Mouse (Mus musculus): Measurements from ENCODE around the gene Islr.

The Islr gene

GRCm38 (mm10) chr9:58220218-58220903 is 16.3 kb upstream of the Islr start:
- no peak for DNase-seq (ENCODE audit: low read depth)

DNA sequence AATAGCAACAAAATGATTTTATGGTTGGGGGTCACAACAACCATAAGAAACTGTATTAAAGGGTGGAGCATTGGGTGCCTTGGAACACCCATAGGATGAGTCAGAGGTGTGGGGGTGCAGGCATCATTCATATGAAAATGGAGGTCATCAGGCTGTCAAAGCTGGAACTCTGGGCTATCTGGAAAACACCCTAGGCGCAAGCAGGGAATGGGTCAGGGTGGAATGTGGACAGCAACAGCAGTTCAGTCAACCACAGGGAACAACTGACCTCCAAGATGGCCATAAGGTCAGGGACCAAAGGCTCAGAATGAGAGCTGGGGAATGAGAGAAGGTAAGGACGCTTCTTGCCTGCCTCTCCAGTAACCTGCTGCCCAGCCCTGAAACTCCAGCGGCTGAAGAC is 14.4 kb upstream of the Islr start:
- DNase-seq (ENCODE audit: low read depth): no peak

DNA sequence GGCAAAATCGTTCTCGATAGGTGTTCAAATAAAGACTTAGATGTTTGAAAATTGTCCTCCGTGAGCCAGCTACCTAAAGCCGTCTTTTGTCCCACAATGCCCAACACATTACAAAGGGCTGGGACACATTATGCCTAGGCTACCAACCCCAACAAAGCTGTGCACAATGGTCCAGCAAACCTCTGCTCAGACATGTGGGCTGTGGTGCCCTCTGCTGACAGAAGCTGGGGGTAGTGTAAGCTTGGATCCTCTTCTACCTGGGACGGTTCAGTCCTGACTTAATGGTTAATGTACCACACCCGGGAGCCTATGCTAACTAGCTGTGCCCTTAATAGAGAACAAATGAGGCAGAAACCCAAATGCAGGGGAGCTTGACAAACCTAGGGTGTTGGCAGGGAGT is 12.3 kb upstream of the Islr start:
- DNase-seq (ENCODE audit: low read depth): no peak

DNA sequence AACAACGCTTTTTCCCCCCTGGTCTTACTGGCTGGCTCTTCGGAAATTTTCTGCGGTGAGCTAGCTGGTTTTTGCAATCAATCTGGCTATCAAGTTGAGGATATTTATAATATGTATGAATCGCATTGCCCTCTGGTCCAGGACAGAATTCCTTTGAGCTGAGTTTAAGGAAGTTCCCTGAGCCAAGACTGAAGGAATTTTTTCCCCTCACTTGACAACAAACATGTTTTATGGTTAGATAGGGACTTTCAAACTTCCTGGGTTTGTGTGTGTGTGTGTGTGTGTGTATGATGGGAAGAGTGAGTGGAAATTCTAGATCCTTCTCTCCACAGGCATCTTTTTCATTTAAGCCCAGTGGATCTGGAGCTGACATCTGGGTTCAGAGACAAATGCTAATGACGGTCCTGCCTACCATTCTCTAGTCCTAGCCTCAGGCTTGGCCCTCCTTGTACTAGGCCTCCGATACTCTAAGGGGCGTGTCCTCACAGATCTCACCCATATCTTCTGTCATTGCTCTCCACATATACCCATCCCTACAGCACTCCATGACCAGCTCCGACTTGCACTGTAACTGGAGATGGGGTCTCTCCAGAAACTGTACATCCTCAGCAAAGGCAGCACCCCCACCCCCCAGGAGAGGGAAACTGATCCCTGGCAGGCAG is 10.5 kb upstream of the Islr start:
- peak; percentile 77 for DNase-seq (ENCODE audit: low read depth)

- DNase-seq (ENCODE audit: low read depth): peak; percentile 36
Measured at GRCm38 (mm10) chr9:58213865-58214264, 9.8 kb upstream of the Islr start.

DNA sequence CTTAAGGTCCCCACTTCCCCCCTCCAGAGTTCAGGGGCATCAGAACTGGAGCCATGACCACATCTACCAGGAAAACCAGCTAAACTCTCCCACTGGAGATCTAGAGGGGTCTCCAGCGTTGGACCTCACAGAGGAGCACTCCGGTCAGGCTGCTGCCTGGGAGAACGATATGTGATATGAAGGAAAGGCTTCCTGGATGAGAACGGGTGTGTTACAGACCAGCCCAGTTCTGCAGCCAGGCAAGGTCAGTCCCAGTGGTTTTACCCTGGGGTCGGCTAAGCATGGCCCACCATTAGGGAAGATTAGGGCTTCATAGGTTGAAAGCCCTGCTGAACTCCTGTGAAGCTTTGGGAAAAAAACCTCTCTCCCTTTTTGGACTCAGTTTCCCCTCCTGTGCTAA is 9.3 kb upstream of the Islr start:
- no peak for DNase-seq (ENCODE audit: low read depth)

DNA sequence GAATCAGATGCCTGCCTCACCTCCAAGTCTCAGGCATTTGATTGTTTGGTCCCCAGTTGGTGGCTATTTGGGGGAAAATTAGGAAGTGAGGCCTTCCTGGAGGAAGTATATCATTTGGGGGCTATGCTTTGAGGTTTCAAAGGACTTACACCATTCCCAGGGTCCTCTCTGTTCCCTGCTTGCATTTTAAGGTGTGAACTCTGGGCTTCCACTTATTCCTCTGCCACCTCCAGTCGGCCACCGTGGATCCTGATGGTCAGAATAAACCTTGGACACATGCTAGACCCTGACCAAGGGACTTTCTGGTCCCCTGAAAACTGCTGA is 6.2 kb upstream of the Islr start:
- DNase-seq (ENCODE audit: low read depth): no peak

GRCm38 (mm10) chr9:58209462-58210303 is 5.6 kb upstream of the Islr start:
- DNase-seq (ENCODE audit: low read depth): no peak

DNA sequence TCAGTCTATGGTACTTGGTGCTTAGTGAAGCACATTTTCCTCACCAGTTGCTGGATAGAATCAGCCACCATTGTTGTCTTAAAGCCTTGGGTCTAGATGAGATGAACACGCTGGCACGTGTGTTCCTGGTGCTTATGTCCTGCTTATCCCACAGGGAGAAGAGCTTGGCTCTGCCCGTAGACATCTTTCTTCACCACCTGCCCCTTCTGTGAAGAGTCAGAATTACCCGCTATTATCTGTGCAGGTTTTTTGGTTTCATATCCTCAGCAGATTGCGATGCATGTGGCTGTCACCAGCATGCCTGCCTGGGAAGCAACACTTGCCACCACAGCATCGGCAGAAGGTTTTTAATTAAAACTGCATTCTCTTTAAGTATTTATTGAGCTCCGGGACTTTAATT is 1.9 kb upstream of the Islr start:
- DNase-seq (ENCODE audit: low read depth): no peak

- peak; percentile 74 for DNase-seq (ENCODE audit: low read depth)
Measured at GRCm38 (mm10) chr9:58204448-58205000, 418 bp upstream of the Islr start.

DNA sequence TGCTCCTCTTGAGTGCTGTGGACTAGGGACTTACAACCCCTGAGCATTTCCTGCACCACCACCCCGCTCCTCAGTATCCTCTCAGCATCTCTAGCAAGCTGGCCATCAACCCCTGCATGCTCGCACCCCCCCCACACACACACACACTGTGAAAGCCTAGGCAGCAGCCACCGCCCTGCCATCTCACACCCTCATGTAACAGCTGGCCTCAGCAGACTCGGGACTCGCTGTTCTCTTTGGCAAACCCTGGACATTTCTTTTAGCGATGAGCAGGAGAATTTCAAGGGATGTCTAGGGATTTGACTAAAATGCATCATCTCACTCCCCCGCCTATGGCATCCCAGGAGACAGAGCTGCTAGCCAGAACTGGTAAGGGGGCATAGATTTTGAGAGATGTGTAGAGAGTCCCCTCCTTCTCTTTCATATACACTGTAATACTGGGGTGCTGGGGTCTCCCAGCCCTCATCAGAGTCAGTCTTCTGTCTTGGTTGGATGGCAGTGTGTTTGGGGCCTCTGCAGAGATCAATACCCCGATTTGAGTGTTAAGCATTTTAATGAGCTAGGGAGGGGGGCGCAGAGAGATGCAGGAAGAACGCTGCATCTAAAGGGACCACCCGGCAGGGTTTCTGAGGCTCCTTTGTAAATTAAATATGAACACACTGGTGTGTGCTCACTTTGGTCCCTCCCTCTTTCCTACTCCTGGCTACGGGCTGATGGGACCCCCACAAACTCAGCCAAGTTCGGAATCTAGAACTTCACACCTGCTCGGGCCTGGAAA is 1.2 kb downstream of the Islr start:
- no peak for DNase-seq (ENCODE audit: low read depth)

GRCm38 (mm10) chr9:58201861-58202549 is 2.1 kb downstream of the Islr start:
- no peak for DNase-seq (ENCODE audit: low read depth)

DNA sequence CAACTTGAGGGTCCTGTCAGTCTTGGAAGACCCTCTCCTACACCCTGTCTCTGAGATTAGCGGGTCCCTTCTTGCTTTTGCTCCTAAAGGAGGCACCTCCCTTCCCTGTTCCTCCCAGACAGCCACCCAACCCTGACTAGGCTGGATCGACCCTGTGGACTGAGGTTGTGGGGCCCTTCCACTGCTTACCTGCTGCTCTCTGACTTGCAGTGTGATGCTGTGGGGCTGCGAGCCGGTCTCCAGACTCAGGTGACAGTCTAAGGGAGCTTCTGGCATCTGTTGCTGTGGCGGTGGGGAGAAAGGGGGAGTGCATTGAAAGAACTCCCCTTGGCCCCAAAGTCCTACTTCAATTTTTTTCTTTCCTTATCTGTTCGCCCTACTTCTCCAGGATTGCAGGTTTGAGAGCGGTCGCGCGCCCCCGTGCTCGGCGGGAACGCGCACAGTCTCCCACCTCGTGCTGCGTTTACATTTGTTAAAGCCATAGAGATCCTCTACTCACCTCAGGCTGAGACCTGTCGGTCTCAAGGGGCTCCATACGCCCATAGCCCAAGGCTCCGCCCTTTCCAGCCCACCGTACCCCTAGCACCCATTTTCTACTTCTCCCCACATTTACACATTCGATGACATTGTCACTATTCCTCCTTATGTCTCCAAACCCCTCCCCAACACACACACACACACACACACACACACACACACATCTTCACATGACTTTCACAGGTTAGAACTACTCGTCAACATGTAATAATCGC is 2.8 kb downstream of the Islr start:
- no peak for DNase-seq (ENCODE audit: low read depth)

DNA sequence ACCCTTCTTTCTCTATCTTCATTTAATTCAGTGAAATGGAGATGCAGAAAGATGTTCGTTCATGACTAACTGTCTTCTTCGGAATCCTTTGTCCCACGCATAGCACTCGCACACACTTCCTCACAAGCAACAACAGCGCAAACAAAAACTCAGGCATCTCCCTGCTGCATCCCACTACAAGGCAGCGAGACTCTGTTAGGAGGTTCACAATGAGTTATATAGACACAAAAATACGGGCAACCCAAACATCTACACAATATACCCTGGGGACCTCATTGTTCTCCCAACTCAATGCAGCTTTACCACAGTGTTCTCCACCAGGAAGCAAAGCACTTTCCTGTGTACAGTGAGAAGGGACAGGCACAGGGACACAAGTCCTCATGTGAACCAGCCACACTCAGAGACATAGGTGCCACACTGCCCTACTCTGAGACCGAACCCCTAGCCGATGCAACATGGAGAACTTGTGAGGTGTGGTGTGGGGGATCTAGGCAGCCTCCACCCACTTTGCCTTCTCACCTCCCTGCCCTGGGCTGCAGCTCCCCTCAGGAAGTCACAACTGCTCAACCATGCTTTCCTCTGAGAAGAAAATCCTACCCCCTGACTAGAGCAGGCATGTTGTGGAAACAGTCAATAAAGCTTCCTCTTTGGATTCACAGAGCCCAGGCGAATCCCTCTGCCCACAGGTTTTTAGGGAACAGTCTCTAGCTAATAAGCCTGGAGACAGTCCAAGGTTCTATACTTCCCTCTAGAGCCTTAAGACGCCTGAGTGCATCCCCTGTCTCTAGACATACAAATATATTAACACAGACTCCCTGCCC is 3.6 kb downstream of the Islr start:
- DNase-seq (ENCODE audit: low read depth): no peak

DNA sequence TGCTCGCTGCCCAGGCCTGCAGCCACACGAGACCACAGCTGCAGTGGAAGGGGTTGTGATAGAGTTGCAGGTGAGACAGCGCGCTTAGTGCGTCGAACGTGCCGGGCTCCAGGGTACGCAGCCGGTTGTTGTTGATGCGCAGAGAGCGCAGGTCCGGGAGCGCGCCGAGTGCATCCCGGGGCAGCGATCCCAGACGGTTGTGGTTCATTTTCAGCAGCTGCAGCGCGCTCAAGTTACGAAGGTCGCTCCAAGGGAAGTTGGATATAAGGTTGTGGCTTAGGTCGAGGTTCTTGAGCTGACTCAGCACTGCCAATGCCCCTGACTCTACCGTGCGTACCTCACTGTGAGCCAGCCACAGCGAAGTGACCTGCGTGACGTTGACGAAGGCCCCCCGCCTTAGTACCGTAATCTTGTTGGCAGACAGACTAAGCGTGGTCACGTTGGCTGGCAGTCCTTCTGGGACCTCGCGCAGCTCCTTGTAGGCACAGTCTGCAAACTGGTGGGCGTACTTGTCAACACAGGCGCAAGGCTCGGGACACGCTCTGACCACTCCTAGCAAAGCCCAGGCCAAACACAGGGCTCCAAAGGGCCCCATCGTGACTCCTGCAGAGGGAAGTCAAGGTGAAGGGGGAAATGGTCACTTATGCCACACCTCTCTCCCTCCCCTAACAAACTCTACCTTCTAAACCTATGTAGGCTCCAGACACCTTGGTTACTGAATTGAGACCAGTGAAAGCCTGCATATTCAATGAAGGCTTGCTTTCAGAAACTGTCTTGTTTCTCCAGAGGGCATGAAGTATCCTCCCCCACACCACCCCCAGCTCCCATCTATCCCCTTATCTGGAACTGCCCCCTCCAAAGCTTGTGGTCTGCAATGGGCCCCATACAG is 4.5 kb downstream of the Islr start:
- no peak for DNase-seq (ENCODE audit: low read depth)

DNA sequence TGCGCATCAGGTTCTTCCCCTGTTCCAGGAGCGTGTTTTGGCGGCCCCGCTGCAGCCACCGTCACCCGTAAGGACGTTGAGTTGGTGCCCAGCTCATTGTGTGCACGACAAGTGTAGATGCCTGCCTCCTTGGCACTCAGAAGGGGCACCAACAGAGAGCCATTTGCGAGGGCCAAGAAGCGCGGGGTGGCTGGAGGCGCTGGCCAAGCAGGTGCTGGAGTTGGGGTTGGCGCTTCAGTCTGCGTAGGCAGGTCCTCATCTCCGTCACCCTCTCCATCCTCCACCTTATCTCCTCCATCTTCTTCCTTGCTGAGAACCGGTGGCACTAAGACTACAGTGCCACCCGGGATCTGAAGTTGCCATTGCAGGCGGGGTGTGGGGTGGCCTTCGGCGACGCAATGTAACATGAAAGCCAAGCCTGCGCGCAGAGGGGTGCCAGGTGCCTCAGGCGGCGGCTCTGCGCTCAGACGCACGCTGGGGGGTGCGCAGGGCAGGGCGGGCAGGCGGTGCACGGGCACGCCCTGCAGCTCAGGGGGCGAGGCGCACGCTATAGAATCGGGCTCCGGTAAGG is 5.2 kb downstream of the Islr start:
- DNase-seq (ENCODE audit: low read depth): no peak

DNA sequence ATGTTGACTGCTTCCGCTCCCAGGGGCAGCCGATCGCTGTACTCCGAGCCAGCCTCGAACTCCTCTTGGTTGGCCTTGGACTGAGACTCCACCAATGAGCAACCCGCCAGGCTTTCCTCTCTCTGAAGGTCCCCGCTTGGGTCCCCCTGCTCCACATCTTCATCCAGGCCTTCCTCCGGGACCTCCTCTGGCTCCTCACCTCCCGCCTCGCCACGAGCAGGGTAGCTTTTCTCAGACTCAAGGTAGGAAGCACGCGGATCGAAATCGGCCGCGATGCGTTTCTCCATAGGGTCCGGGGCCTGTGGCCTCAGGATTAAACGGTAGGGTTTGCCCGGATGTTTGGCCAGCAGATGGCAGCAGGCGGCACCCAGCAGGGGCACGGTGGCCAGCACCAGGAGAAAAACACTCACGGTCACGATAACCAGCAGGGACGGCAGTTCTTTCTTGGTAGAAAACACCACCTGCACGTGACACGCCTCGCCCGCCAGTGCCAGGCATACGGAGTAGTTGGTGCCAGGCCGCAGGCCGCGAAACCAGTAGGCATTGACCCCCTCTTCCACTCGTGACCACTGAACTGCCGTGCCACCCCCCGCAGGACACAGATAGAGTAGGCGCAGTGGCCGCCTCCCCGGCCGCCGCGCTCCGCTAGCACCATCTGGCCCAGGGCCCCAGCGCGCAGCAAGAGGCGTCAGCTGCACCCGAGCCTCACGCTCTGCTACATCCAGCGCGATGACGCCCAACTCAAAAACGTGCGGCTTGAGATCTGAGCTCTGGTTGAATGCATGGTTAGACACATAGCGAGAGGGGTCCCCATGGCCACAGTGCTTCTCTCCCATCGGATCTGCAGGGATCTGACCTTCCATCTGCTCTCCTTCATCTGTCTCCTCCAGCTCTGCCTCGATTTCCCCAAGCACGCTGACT is 6.1 kb downstream of the Islr start:
- DNase-seq (ENCODE audit: low read depth): no peak

All from fibroblast of lung, adult 2 months (primary cell).